Mouse (Mus musculus): ENCODE data around the gene Tmem239.
A peak's percentile ranks its signal among the peaks of the same experiment; 100 is the strongest.

The Tmem239 gene

GRCm38 (mm10) chr2:130411558-130412495 lies 5.5 kb downstream of the Tmem239 start:
- peak; percentile 94 for DNase-seq (ENCODE audit: low read depth, low spot score)

GRCm38 (mm10) chr2:130412775-130413174 lies 6.5 kb downstream of the Tmem239 start:
- no peak for DNase-seq (ENCODE audit: low read depth, low spot score)

GRCm38 (mm10) chr2:130414094-130414856 lies 8.0 kb downstream of the Tmem239 start:
- peak; percentile 30 for DNase-seq (ENCODE audit: low read depth, low spot score)

- no peak for DNase-seq (ENCODE audit: low read depth, low spot score)
These were observed 15.7 kb downstream of the Tmem239 start for GRCm38 (mm10) chr2:130421781-130422620.

- peak; percentile 40 for DNase-seq (ENCODE audit: low read depth, low spot score)
These were observed 17.3 kb downstream of the Tmem239 start for GRCm38 (mm10) chr2:130423397-130424125.

- DNase-seq (ENCODE audit: low read depth, low spot score), result peak; percentile 91
These were observed 18.0 kb downstream of the Tmem239 start, which contains the start of the genes Vps16 and Pced1a for GRCm38 (mm10) chr2:130424126-130424853. Gene Vps16 (plus strand): TSS chr2:130424339. Gene Pced1a (minus strand): TSS chr2:130424701.

- peak; percentile 75 for DNase-seq (ENCODE audit: low read depth, low spot score)
These were observed 18.8 kb downstream of the Tmem239 start for GRCm38 (mm10) chr2:130425112-130425511.

- DNase-seq (ENCODE audit: low read depth, low spot score), result no peak
These were observed 23.6 kb downstream of the Tmem239 start for GRCm38 (mm10) chr2:130429851-130430250.

- DNase-seq (ENCODE audit: low read depth, low spot score), result no peak
These were observed 24.2 kb downstream of the Tmem239 start for GRCm38 (mm10) chr2:130430484-130430883.

- DNase-seq (ENCODE audit: low read depth, low spot score), result no peak
These were observed 25.9 kb downstream of the Tmem239 start for GRCm38 (mm10) chr2:130432157-130432556.

GRCm38 (mm10) chr2:130433152-130433551 lies 26.9 kb downstream of the Tmem239 start:
- DNase-seq (ENCODE audit: low read depth, low spot score), result peak; percentile 77

GRCm38 (mm10) chr2:130436769-130437168 lies 30.5 kb downstream of the Tmem239 start:
- no peak for DNase-seq (ENCODE audit: low read depth, low spot score)

- DNase-seq (ENCODE audit: low read depth, low spot score), result no peak
These were observed 32.6 kb downstream of the Tmem239 start for GRCm38 (mm10) chr2:130438861-130439260.

- no peak for DNase-seq (ENCODE audit: low read depth, low spot score)
These were observed 33.7 kb downstream of the Tmem239 start for GRCm38 (mm10) chr2:130439840-130440480.

GRCm38 (mm10) chr2:130442162-130442561 lies 35.9 kb downstream of the Tmem239 start:
- DNase-seq (ENCODE audit: low read depth, low spot score), result no peak

GRCm38 (mm10) chr2:130448449-130448848 lies 42.2 kb downstream of the Tmem239 start:
- peak; percentile 50 for DNase-seq (ENCODE audit: low read depth, low spot score)

GRCm38 (mm10) chr2:130449021-130449793 lies 42.9 kb downstream of the Tmem239 start:
- DNase-seq (ENCODE audit: low read depth, low spot score), result peak; percentile 63

- peak; percentile 83 for DNase-seq (ENCODE audit: low read depth, low spot score)
These were observed 43.6 kb downstream of the Tmem239 start, which contains the start of gene Ptpra for GRCm38 (mm10) chr2:130449794-130450433. Gene Ptpra (plus strand): TSS chr2:130450278.

Data from 3T3-L1 (cell line).